Mouse (Mus musculus): Measurements from ENCODE around the gene Slc26a9.

Gene Slc26a9

GRCm38 (mm10) chr1:131743868-131744464 is at the start of gene Slc26a9:
Slc26a9 (plus strand) TSS chr1:131744022.
- no peak for DNase-seq (ENCODE audit: low read depth, low spot score)

- DNase-seq (ENCODE audit: low read depth, low spot score) = no peak
These were observed 48.5 kb upstream of the Slc26a9 start for GRCm38 (mm10) chr1:131695308-131695707.

GRCm38 (mm10) chr1:131696325-131696724 is 47.5 kb upstream of the Slc26a9 start:
- DNase-seq (ENCODE audit: low read depth, low spot score) = no peak

DNA sequence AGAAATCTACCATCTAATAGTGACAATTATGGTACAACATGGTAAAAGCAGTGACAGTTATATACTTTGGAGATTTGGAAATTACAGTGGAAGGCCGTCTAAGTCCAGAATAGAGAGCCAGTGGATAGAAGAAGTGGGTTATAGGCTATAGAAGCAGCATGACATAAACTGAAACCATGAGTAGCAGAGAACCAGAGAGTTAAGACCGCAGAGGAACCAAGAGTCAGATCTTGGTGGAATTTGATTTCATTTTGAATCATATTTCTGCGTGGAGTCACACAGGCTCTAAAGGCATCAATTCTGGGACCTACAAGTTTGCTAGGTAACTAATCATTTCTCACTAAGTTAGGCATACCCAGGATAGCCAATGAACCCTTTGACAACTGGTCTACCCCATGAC is 45.1 kb upstream of the Slc26a9 start:
- no peak for DNase-seq (ENCODE audit: low read depth, low spot score)

GRCm38 (mm10) chr1:131699642-131700041 is 44.2 kb upstream of the Slc26a9 start:
- no peak for DNase-seq (ENCODE audit: low read depth, low spot score)

DNA sequence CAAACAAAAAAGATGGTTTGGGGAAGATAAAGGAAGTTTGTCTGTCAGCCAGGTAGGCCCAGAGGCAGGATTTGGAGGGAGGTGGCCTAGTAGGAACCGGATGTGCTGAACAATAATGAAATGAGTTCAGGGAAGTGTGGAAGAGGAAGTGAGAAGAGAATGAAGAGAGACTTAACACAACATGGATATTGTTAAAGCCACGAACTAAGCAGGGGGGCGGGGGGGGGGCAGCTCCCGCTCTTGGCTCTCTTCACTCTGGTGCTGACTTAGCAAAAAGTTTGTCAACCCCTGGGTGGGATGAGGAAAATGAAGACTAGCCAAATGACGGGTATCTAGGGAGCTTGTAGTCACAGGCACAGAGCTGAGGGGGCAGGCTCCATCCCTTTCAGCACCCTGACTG is 43.4 kb upstream of the Slc26a9 start:
- no peak for DNase-seq (ENCODE audit: low read depth, low spot score)

DNA sequence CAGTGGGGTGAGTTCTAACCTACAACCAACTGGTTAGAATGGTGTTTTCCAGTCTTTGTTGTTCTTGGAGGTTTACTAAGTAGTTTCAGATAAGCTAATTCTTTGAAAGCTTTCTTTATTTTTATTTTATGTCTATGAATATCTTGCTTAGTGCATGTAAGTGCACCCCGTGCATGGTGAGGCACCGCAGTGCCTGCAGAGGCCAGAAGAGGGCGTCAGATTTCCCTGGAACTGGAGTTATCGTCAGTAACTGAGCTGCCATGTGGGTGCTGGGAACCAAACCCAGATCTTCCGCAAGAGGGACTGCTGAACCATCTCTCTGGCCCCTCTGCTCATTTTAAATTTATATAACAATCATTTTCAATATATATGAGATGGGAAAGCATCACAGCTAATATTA is 42.4 kb upstream of the Slc26a9 start:
- no peak for DNase-seq (ENCODE audit: low read depth, low spot score)

DNA sequence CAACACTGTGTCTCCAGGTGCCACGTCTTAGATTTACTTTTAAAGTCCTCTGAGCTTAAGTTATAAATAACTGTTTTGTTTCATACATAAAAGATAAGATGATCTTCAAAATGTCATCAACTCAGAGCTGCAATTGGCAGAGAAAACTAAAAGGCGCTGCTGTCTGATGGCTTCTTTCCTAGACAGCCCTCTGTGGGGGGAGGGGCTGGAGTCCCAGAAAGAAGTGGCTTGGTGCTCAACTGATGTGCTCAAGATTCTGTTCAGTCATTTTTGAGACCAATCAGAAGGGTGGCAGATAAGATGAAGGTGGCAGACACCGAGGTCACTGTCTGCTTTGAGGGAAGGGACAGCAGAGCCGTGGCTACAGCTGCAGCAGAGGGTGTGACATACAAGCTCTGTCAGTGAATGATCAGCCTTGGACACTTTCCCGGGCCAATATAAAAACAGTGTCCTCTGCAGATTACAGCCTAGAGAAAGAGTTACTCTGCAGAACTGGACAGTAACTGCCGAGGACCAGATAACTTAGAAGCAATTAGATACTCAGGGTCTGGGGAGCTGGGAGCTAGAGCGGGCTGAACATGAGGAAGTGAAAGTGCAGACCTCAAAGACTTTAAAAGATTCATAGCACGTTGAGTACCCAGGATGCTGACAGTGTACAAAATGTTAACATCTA is 41.6 kb upstream of the Slc26a9 start:
- peak; percentile 28 for DNase-seq (ENCODE audit: low read depth, low spot score)

DNA sequence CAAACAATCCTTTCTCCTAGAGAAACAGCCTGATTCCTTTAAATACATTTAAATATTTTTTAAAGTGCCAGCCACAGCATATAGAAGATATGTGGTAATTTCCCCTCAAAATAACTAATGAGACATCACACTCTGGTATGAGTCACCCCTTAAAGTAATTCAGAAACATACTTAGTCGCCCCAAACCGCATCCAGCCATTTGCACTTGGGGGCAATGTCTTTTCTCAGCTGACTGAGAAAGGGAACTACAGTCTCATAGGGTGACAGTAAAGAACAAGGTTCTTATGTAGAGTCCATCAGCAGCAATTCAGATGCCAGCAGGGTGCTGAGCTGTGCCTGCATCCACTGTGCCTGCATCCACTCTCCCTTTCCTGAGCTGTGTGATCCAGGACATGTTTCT is 40.3 kb upstream of the Slc26a9 start:
- no peak for DNase-seq (ENCODE audit: low read depth, low spot score)

DNA sequence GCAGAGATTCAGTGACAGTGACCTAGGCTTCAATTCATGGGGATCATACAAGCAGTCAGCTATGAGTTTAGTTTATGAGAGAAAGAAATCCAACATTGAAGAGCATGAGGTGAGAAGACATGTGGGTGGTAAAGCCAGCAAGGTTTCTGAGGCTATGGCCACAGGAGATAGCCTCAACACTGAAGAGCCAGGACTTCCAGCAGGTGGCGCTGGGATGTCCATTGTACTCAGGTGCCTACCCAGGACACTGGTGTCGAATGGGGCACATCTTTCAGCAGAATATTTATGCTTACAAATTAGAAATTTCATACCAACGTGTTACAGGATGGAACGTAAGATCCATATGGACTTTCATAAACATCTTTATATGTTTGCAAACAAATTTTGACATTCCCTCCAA is 35.5 kb upstream of the Slc26a9 start:
- peak; percentile 77 for DNase-seq (ENCODE audit: low read depth, low spot score)

DNA sequence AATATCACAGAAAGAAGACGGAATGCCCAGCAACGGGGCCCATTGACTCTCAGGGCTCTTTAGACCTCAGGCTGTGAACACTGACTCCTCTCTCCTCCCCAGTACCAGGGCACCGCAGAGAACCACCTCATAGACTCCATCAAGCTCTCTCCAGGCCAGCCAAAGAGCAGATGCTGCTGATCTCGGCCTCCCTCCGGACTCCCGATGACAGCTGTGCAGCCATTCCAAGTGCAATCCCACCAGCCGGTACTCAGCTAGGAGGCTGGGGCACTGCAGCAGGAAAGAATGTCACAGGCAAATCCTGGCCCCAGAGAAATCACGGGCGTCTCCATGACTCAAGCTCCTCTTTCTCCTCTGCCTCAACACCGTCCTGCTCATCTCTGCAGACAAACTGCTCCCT is 32.3 kb upstream of the Slc26a9 start:
- DNase-seq (ENCODE audit: low read depth, low spot score) = no peak

DNA sequence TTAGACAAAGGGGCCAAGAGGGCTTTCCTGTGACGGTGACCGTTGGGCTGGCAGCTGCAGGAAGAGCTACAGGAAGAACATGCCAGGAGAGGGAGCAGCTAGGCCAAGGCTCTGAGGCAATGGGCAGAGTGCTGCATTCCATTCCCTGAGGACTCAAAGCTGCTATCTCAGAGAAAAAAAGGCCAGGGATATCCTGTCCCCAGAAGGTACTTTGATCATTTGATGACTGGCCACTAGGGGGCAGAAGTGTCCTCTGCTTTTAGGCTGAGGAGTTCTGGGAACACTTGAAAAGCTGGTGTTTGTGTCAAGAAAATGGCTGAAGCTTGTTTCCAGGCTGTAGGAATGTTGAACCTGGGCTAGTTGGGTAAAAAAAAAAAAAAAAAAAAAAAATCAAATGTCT is 31.4 kb upstream of the Slc26a9 start:
- peak; percentile 83 for DNase-seq (ENCODE audit: low read depth, low spot score)

- DNase-seq (ENCODE audit: low read depth, low spot score) = no peak
These were observed 29.2 kb upstream of the Slc26a9 start for GRCm38 (mm10) chr1:131714388-131715337.

GRCm38 (mm10) chr1:131718952-131719694 is 24.7 kb upstream of the Slc26a9 start:
- no peak for DNase-seq (ENCODE audit: low read depth, low spot score)

GRCm38 (mm10) chr1:131721989-131722388 is 21.8 kb upstream of the Slc26a9 start:
- no peak for DNase-seq (ENCODE audit: low read depth, low spot score)

DNA sequence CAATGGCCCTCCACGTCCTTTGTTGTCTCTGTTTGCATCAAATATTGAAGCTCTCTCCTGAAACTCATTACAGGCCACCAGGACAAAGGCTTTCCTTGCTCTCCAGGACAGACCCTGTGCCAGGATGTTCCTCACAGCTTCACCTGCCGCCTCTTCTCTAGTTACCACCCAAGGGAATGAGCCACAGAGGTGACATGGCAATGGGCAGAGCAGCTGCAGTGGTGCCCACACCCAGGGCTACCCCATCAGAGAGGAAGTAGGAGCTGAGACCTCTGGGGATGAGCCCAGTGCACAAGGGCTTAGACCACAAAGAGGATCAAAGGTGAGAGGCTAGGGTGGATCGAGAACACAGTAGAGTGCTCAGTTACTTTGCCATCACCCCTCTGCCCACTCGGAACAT is 20.3 kb upstream of the Slc26a9 start:
- no peak for DNase-seq (ENCODE audit: low read depth, low spot score)

- no peak for DNase-seq (ENCODE audit: low read depth, low spot score)
These were observed 17.2 kb upstream of the Slc26a9 start for GRCm38 (mm10) chr1:131726586-131726985.

DNA sequence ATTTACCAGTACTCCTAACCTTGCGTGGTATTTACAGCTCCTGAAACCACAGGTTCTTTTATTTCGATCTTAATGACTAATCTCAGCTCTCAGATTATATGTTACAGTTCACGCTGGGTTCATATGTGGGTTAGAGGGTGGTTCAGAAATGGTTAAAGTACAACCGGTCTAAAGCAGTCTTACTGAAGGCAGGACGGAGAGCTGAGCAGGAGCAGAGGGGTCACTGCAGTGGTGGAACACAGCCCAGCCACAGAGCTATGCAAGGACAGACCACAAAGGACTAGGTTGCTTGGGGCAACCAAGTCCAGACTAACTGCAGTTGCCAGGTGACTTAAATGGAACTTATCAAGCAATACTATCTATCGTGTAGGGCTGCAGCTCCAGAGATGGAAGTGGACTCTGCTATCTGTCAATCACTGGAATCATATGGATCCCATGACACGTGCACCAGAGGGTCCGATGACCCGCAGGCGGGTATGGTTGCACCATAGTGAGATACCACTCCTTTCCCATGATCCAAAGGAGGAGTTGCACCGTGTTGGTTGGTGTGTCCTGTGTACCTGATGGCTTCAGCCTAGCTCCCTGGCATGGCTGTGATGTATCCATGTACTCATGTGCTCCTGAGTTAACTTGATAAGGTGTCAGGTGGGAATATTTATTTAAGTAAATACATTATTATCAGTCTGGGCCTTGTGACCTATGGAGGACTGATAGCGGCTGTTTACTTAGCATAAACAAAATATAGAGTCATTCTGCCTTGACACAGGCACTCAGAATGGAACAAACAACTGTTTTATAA is 13.0 kb upstream of the Slc26a9 start:
- no peak for DNase-seq (ENCODE audit: low read depth, low spot score)

GRCm38 (mm10) chr1:131733474-131734180 is 10.2 kb upstream of the Slc26a9 start:
- no peak for DNase-seq (ENCODE audit: low read depth, low spot score)

GRCm38 (mm10) chr1:131734657-131735273 is 9.1 kb upstream of the Slc26a9 start:
- no peak for DNase-seq (ENCODE audit: low read depth, low spot score)

All from CD4-positive, CD25-positive, alpha-beta regulatory T cell, adult 2 months (primary cell).